Mouse (Mus musculus): ENCODE results near the gene Gfpt1. TPM values are rescaled to one million over a fixed set of nuclear protein-coding genes. Genes with fewer than 3 reads are reported as not detected.

Gene Gfpt1
- polyA plus RNA-seq, 1 experiment from 2014 or later, result 24.7 TPM

- no peak overlapping the region for H3K9ac ChIP-seq (ENCODE audit: low read depth, low read length)
- peaks cover 10% of the 10 kb centered on the region; the same call in 1 of the 2 replicates for H3K36me3 ChIP-seq (ENCODE audit: control insufficient read depth, insufficient read depth, low read length)
- H3K27ac ChIP-seq (ENCODE audit: low read length), result no peak overlapping the region
- no peak for ATAC-seq
- no peaks in the 10 kb centered on the region for H3K27me3 ChIP-seq (replicated peaks; ENCODE audit: control insufficient read depth, insufficient read depth, low read length)
- 91% methylated on average over 10 of the region's 10 CpGs for WGBS
- H3K4me2 ChIP-seq (ENCODE audit: low read depth, low read length), result no peak overlapping the region
- H3K4me3 ChIP-seq (ENCODE audit: low read length), result no peak overlapping the region
- H3K4me1 ChIP-seq (ENCODE audit: control insufficient read depth, insufficient read depth, low read length), result no peaks in the 10 kb centered on the region
- H3K9me3 ChIP-seq (ENCODE audit: control insufficient read depth, low read length), result no peaks in the 10 kb centered on the region
Observed at GRCm38 (mm10) chr6:87051886-87052425, 9.3 kb downstream of the Gfpt1 start.

GRCm38 (mm10) chr6:87054193-87054592 lies 11.5 kb downstream of the Gfpt1 start:
- 93% methylated on average over 8 of the region's 8 CpGs for WGBS
- Histone ChIP-seq H3K4me2 (ENCODE audit: low read depth, low read length) (no peak overlapping the region), H3K4me3 (ENCODE audit: low read length) (no peak overlapping the region), H3K27ac (ENCODE audit: low read length) (no peak overlapping the region), H3K27me3 (replicated peaks; ENCODE audit: control insufficient read depth, insufficient read depth, low read length) (no peaks in the 10 kb centered on the region), H3K4me1 (ENCODE audit: control insufficient read depth, insufficient read depth, low read length) (no peaks in the 10 kb centered on the region), H3K36me3 (ENCODE audit: control insufficient read depth, insufficient read depth, low read length) (peaks cover 25% of the 10 kb centered on the region), H3K9ac (ENCODE audit: low read depth, low read length) (no peak overlapping the region), H3K9me3 (ENCODE audit: control insufficient read depth, low read length) (no peaks in the 10 kb centered on the region)
- ATAC-seq, result no peak

GRCm38 (mm10) chr6:87059754-87060153 lies 17.1 kb downstream of the Gfpt1 start:
- Histone ChIP-seq H3K27me3 (replicated peaks; ENCODE audit: control insufficient read depth, insufficient read depth, low read length) (no peaks in the 10 kb centered on the region), H3K36me3 (ENCODE audit: control insufficient read depth, insufficient read depth, low read length) (peaks cover 28% of the 10 kb centered on the region), H3K9me3 (ENCODE audit: control insufficient read depth, low read length) (no peaks in the 10 kb centered on the region), H3K27ac (ENCODE audit: low read length) (no peak overlapping the region), H3K4me3 (ENCODE audit: low read length) (no peak overlapping the region), H3K9ac (ENCODE audit: low read depth, low read length) (no peak overlapping the region), H3K4me2 (ENCODE audit: low read depth, low read length) (no peak overlapping the region), H3K4me1 (ENCODE audit: control insufficient read depth, insufficient read depth, low read length) (no peaks in the 10 kb centered on the region)
- no peak for ATAC-seq
- 90% methylated on average over 1 of the region's 1 CpGs for WGBS

- Histone ChIP-seq H3K4me3 (ENCODE audit: low read length) (no peak overlapping the region), H3K4me2 (ENCODE audit: low read depth, low read length) (no peak overlapping the region), H3K9ac (ENCODE audit: low read depth, low read length) (no peak overlapping the region), H3K4me1 (ENCODE audit: control insufficient read depth, insufficient read depth, low read length) (no peaks in the 10 kb centered on the region), H3K27me3 (replicated peaks; ENCODE audit: control insufficient read depth, insufficient read depth, low read length) (no peaks in the 10 kb centered on the region), H3K36me3 (ENCODE audit: control insufficient read depth, insufficient read depth, low read length) (peaks cover 35% of the 10 kb centered on the region), H3K9me3 (ENCODE audit: control insufficient read depth, low read length) (no peaks in the 10 kb centered on the region), H3K27ac (ENCODE audit: low read length) (no peak overlapping the region)
- 97% methylated on average over 4 of the region's 4 CpGs for WGBS
- no peak for ATAC-seq
Observed at GRCm38 (mm10) chr6:87063586-87063985, 20.9 kb downstream of the Gfpt1 start.

- no peak overlapping the region for H3K4me2 ChIP-seq (ENCODE audit: low read depth, low read length)
- no peak overlapping the region for H3K9ac ChIP-seq (ENCODE audit: low read depth, low read length)
- no peak overlapping the region for H3K27ac ChIP-seq (ENCODE audit: low read length)
- ATAC-seq, result no peak
- H3K36me3 ChIP-seq (ENCODE audit: control insufficient read depth, insufficient read depth, low read length), result peaks cover 32% of the 10 kb centered on the region
- no peak overlapping the region for H3K4me3 ChIP-seq (ENCODE audit: low read length)
- WGBS, result 83% methylated on average over 2 of the region's 2 CpGs
- H3K27me3 ChIP-seq (replicated peaks; ENCODE audit: control insufficient read depth, insufficient read depth, low read length), result no peaks in the 10 kb centered on the region
- no peaks in the 10 kb centered on the region for H3K9me3 ChIP-seq (ENCODE audit: control insufficient read depth, low read length)
- H3K4me1 ChIP-seq (ENCODE audit: control insufficient read depth, insufficient read depth, low read length), result peaks cover 8% of the 10 kb centered on the region
Observed at GRCm38 (mm10) chr6:87068209-87068608, 25.6 kb downstream of the Gfpt1 start.

- ATAC-seq, result peak; percentile 87
- H3K4me2 ChIP-seq (ENCODE audit: low read depth, low read length), result no peak overlapping the region
- peaks cover 8% of the 10 kb centered on the region for H3K4me1 ChIP-seq (ENCODE audit: control insufficient read depth, insufficient read depth, low read length)
- H3K27me3 ChIP-seq (replicated peaks; ENCODE audit: control insufficient read depth, insufficient read depth, low read length), result no peaks in the 10 kb centered on the region
- WGBS, result 34% methylated on average over 7 of the region's 7 CpGs
- peak overlapping the region; percentile 59; the same call in 1 of the 2 replicates for H3K27ac ChIP-seq (ENCODE audit: low read length)
- H3K4me3 ChIP-seq (ENCODE audit: low read length), result no peak overlapping the region
- H3K9ac ChIP-seq (ENCODE audit: low read depth, low read length), result no peak overlapping the region
- peaks cover 32% of the 10 kb centered on the region for H3K36me3 ChIP-seq (ENCODE audit: control insufficient read depth, insufficient read depth, low read length)
- no peaks in the 10 kb centered on the region for H3K9me3 ChIP-seq (ENCODE audit: control insufficient read depth, low read length)
Observed at GRCm38 (mm10) chr6:87069195-87069900, 26.7 kb downstream of the Gfpt1 start.

- WGBS, result 88% methylated on average over 4 of the region's 4 CpGs
- Histone ChIP-seq H3K4me2 (ENCODE audit: low read depth, low read length) (no peak overlapping the region), H3K27me3 (replicated peaks; ENCODE audit: control insufficient read depth, insufficient read depth, low read length) (no peaks in the 10 kb centered on the region), H3K36me3 (ENCODE audit: control insufficient read depth, insufficient read depth, low read length) (peaks cover 29% of the 10 kb centered on the region), H3K9me3 (ENCODE audit: control insufficient read depth, low read length) (no peaks in the 10 kb centered on the region), H3K4me1 (ENCODE audit: control insufficient read depth, insufficient read depth, low read length) (peaks cover 8% of the 10 kb centered on the region), H3K4me3 (ENCODE audit: low read length) (no peak overlapping the region), H3K9ac (ENCODE audit: low read depth, low read length) (no peak overlapping the region), H3K27ac (ENCODE audit: low read length) (no peak overlapping the region)
- no peak for ATAC-seq
Observed at GRCm38 (mm10) chr6:87070641-87071040, 28.0 kb downstream of the Gfpt1 start.

- H3K27ac ChIP-seq (ENCODE audit: low read length), result no peak overlapping the region
- H3K9ac ChIP-seq (ENCODE audit: low read depth, low read length), result no peak overlapping the region
- H3K4me2 ChIP-seq (ENCODE audit: low read depth, low read length), result no peak overlapping the region
- H3K9me3 ChIP-seq (ENCODE audit: control insufficient read depth, low read length), result no peaks in the 10 kb centered on the region
- H3K36me3 ChIP-seq (ENCODE audit: control insufficient read depth, insufficient read depth, low read length), result peaks cover 19% of the 10 kb centered on the region
- ATAC-seq, result no peak
- H3K4me3 ChIP-seq (ENCODE audit: low read length), result no peak overlapping the region
- H3K4me1 ChIP-seq (ENCODE audit: control insufficient read depth, insufficient read depth, low read length), result peaks cover 8% of the 10 kb centered on the region
- no peaks in the 10 kb centered on the region for H3K27me3 ChIP-seq (replicated peaks; ENCODE audit: control insufficient read depth, insufficient read depth, low read length)
- WGBS, result 57% methylated on average over 4 of the region's 4 CpGs
Observed at GRCm38 (mm10) chr6:87072759-87073158, 30.1 kb downstream of the Gfpt1 start.

GRCm38 (mm10) chr6:87075092-87075685 lies 32.5 kb downstream of the Gfpt1 start:
- WGBS, result 86% methylated on average over 3 of the region's 3 CpGs
- H3K4me2 ChIP-seq (ENCODE audit: low read depth, low read length), result no peak overlapping the region
- H3K9me3 ChIP-seq (ENCODE audit: control insufficient read depth, low read length), result no peaks in the 10 kb centered on the region
- peaks cover 9% of the 10 kb centered on the region; the same call in 1 of the 2 replicates for H3K36me3 ChIP-seq (ENCODE audit: control insufficient read depth, insufficient read depth, low read length)
- H3K27me3 ChIP-seq (replicated peaks; ENCODE audit: control insufficient read depth, insufficient read depth, low read length), result no peaks in the 10 kb centered on the region
- H3K27ac ChIP-seq (ENCODE audit: low read length), result no peak overlapping the region
- no peak overlapping the region for H3K9ac ChIP-seq (ENCODE audit: low read depth, low read length)
- no peaks in the 10 kb centered on the region for H3K4me1 ChIP-seq (ENCODE audit: control insufficient read depth, insufficient read depth, low read length)
- no peak for ATAC-seq
- no peak overlapping the region for H3K4me3 ChIP-seq (ENCODE audit: low read length)

All from intestine, embryonic 16.5 days (tissue).